Mouse (Mus musculus): ENCODE results near the gene Bid. TPM values are rescaled to one million over a fixed set of nuclear protein-coding genes. Genes with fewer than 3 reads are reported as not detected.

Bid gene
- polyA plus RNA-seq, 1 experiment from 2014 or later: 21.1 TPM

DNA sequence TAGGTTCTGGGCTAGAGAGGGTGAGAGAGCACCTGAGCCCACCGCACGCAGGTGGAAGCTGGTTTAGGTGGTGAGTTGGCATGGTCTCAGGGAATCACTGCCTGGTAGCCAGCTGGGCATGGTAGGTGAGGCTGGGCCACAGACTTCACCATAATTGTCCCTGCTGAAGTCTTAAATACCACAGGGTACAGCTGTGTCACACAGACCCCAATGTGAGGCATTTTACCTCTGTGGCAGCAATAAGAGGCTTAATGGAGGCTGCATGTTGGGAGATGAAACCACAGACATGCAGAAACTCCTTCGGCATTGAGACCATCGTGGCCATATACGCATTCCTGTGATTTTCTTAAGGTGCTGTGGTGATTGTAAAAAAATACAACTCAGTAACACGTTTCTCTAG, 35.8 kb upstream of the Bid start:
- no peak overlapping the region for H3K4me3 ChIP-seq (ENCODE audit: low read depth, low read length)
- no peaks in the 10 kb centered on the region for H3K9me3 ChIP-seq (ENCODE audit: control insufficient read depth, low read depth, low read length)
- WGBS: 94% methylated on average over 6 of the region's 6 CpGs
- ATAC-seq (ENCODE audit: insufficient number of reproducible peaks, insufficient read depth, low FRiP score, low read depth): no peak
- no peak overlapping the region for H3K4me2 ChIP-seq (replicated peaks; ENCODE audit: low read depth, low read length)
- no peaks in the 10 kb centered on the region for H3K27me3 ChIP-seq (ENCODE audit: control insufficient read depth, insufficient read depth, low read length)
- no peaks in the 10 kb centered on the region for H3K4me1 ChIP-seq (ENCODE audit: control insufficient read depth, insufficient read depth, low read length)
- H3K36me3 ChIP-seq (ENCODE audit: control insufficient read depth, insufficient read depth, low read length): peaks cover 15% of the 10 kb centered on the region
- no peak overlapping the region for H3K9ac ChIP-seq (replicated peaks; ENCODE audit: low read depth, low read length)
- no peak overlapping the region for H3K27ac ChIP-seq (ENCODE audit: low read length)

DNA sequence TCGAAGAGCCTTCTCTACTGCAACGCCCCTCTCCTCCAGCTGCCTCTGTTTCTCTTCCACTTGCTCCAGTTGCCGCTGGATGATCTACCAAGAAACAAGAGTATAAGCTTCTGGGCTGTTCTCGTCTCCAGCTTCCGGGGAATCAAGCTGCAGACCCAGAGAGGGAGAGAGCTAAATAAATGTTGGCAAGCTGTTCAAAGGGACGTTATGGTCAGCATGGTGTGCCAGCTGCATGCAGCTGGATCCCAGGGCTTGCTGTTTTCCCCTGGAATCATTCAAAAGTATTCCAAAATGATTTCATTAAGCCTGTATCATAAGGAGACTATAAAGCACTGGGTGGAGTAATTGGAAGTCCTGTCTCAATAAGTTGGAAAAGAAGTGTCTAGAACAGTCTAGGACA, 34.7 kb upstream of the Bid start:
- no peak overlapping the region for H3K9ac ChIP-seq (replicated peaks; ENCODE audit: low read depth, low read length)
- no peaks in the 10 kb centered on the region for H3K27me3 ChIP-seq (ENCODE audit: control insufficient read depth, insufficient read depth, low read length)
- H3K36me3 ChIP-seq (ENCODE audit: control insufficient read depth, insufficient read depth, low read length): peaks cover 14% of the 10 kb centered on the region
- no peaks in the 10 kb centered on the region for H3K4me1 ChIP-seq (ENCODE audit: control insufficient read depth, insufficient read depth, low read length)
- H3K9me3 ChIP-seq (ENCODE audit: control insufficient read depth, low read depth, low read length): no peaks in the 10 kb centered on the region
- no peak overlapping the region for H3K4me2 ChIP-seq (replicated peaks; ENCODE audit: low read depth, low read length)
- no peak overlapping the region for H3K27ac ChIP-seq (ENCODE audit: low read length)
- ATAC-seq (ENCODE audit: insufficient number of reproducible peaks, insufficient read depth, low FRiP score, low read depth): no peak
- WGBS: 74% methylated on average over 6 of the region's 6 CpGs
- no peak overlapping the region for H3K4me3 ChIP-seq (ENCODE audit: low read depth, low read length)

DNA sequence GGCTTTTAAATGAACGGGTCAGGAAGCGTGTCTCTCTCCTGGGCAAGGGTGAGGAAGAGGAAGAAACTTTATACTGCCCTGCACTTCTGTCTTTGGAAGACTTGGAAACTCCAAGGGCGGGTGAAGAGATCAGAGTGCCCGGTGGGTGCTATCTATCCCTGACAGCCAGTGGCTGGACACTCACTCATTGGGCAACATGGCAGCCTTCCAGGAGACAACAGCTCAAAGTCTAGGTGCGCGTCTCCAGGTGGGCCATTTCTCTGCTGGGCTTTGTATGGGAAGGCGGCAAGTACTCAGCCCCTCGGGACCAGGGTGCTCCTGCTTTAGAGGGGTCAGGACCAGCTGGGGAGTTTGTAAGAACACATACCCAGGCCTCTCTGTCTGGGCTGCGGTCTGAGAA, 28.9 kb upstream of the Bid start:
- H3K4me3 ChIP-seq (ENCODE audit: low read depth, low read length): no peak overlapping the region
- H3K9me3 ChIP-seq (ENCODE audit: control insufficient read depth, low read depth, low read length): no peaks in the 10 kb centered on the region
- ATAC-seq (ENCODE audit: insufficient number of reproducible peaks, insufficient read depth, low FRiP score, low read depth): no peak
- H3K4me2 ChIP-seq (replicated peaks; ENCODE audit: low read depth, low read length): no peak overlapping the region
- H3K4me1 ChIP-seq (ENCODE audit: control insufficient read depth, insufficient read depth, low read length): no peaks in the 10 kb centered on the region
- no peaks in the 10 kb centered on the region for H3K27me3 ChIP-seq (ENCODE audit: control insufficient read depth, insufficient read depth, low read length)
- H3K27ac ChIP-seq (ENCODE audit: low read length): no peak overlapping the region
- H3K36me3 ChIP-seq (ENCODE audit: control insufficient read depth, insufficient read depth, low read length): peaks cover 7% of the 10 kb centered on the region
- no peak overlapping the region for H3K9ac ChIP-seq (replicated peaks; ENCODE audit: low read depth, low read length)
- WGBS: 91% methylated on average over 9 of the region's 9 CpGs

GRCm38 (mm10) chr6:120943964-120944363, 27.3 kb upstream of the Bid start:
- Histone ChIP-seq H3K4me3 (ENCODE audit: low read depth, low read length) (no peak overlapping the region), H3K4me2 (replicated peaks; ENCODE audit: low read depth, low read length) (no peak overlapping the region), H3K27ac (ENCODE audit: low read length) (no peak overlapping the region), H3K27me3 (ENCODE audit: control insufficient read depth, insufficient read depth, low read length) (no peaks in the 10 kb centered on the region), H3K9me3 (ENCODE audit: control insufficient read depth, low read depth, low read length) (no peaks in the 10 kb centered on the region), H3K36me3 (ENCODE audit: control insufficient read depth, insufficient read depth, low read length) (no peaks in the 10 kb centered on the region; the same call in 1 of the 2 replicates), H3K9ac (replicated peaks; ENCODE audit: low read depth, low read length) (no peak overlapping the region), H3K4me1 (ENCODE audit: control insufficient read depth, insufficient read depth, low read length) (no peaks in the 10 kb centered on the region)
- no peak for ATAC-seq (ENCODE audit: insufficient number of reproducible peaks, insufficient read depth, low FRiP score, low read depth)
- WGBS: 87% methylated on average over 5 of the region's 5 CpGs

GRCm38 (mm10) chr6:120943551-120943950, 26.9 kb upstream of the Bid start:
- H3K9me3 ChIP-seq (ENCODE audit: control insufficient read depth, low read depth, low read length): no peaks in the 10 kb centered on the region
- no peak for ATAC-seq (ENCODE audit: insufficient number of reproducible peaks, insufficient read depth, low FRiP score, low read depth)
- H3K27me3 ChIP-seq (ENCODE audit: control insufficient read depth, insufficient read depth, low read length): no peaks in the 10 kb centered on the region
- no peak overlapping the region for H3K4me2 ChIP-seq (replicated peaks; ENCODE audit: low read depth, low read length)
- 59% methylated on average over 10 of the region's 10 CpGs for WGBS
- no peak overlapping the region for H3K4me3 ChIP-seq (ENCODE audit: low read depth, low read length)
- no peaks in the 10 kb centered on the region; the same call in 1 of the 2 replicates for H3K36me3 ChIP-seq (ENCODE audit: control insufficient read depth, insufficient read depth, low read length)
- H3K9ac ChIP-seq (replicated peaks; ENCODE audit: low read depth, low read length): no peak overlapping the region
- no peak overlapping the region for H3K27ac ChIP-seq (ENCODE audit: low read length)
- H3K4me1 ChIP-seq (ENCODE audit: control insufficient read depth, insufficient read depth, low read length): no peaks in the 10 kb centered on the region

GRCm38 (mm10) chr6:120943079-120943478, 26.4 kb upstream of the Bid start:
- no peak for ATAC-seq (ENCODE audit: insufficient number of reproducible peaks, insufficient read depth, low FRiP score, low read depth)
- no peaks in the 10 kb centered on the region for H3K27me3 ChIP-seq (ENCODE audit: control insufficient read depth, insufficient read depth, low read length)
- no peaks in the 10 kb centered on the region; the same call in 1 of the 2 replicates for H3K36me3 ChIP-seq (ENCODE audit: control insufficient read depth, insufficient read depth, low read length)
- H3K4me2 ChIP-seq (replicated peaks; ENCODE audit: low read depth, low read length): no peak overlapping the region
- no peaks in the 10 kb centered on the region for H3K4me1 ChIP-seq (ENCODE audit: control insufficient read depth, insufficient read depth, low read length)
- no peak overlapping the region for H3K4me3 ChIP-seq (ENCODE audit: low read depth, low read length)
- H3K27ac ChIP-seq (ENCODE audit: low read length): no peak overlapping the region
- H3K9ac ChIP-seq (replicated peaks; ENCODE audit: low read depth, low read length): no peak overlapping the region
- no peaks in the 10 kb centered on the region for H3K9me3 ChIP-seq (ENCODE audit: control insufficient read depth, low read depth, low read length)
- WGBS: 79% methylated on average over 2 of the region's 2 CpGs

- Histone ChIP-seq H3K27me3 (ENCODE audit: control insufficient read depth, insufficient read depth, low read length) (no peaks in the 10 kb centered on the region), H3K36me3 (ENCODE audit: control insufficient read depth, insufficient read depth, low read length) (no peaks in the 10 kb centered on the region; the same call in 1 of the 2 replicates), H3K4me2 (replicated peaks; ENCODE audit: low read depth, low read length) (no peak overlapping the region), H3K27ac (ENCODE audit: low read length) (no peak overlapping the region), H3K4me3 (ENCODE audit: low read depth, low read length) (no peak overlapping the region), H3K9me3 (ENCODE audit: control insufficient read depth, low read depth, low read length) (no peaks in the 10 kb centered on the region), H3K4me1 (ENCODE audit: control insufficient read depth, insufficient read depth, low read length) (no peaks in the 10 kb centered on the region), H3K9ac (replicated peaks; ENCODE audit: low read depth, low read length) (no peak overlapping the region)
- WGBS: 93% methylated on average over 13 of the region's 13 CpGs
- ATAC-seq (ENCODE audit: insufficient number of reproducible peaks, insufficient read depth, low FRiP score, low read depth): no peak
Observed at GRCm38 (mm10) chr6:120941575-120941974, 24.9 kb upstream of the Bid start.

- Histone ChIP-seq H3K27ac (ENCODE audit: low read length) (no peak overlapping the region), H3K4me3 (ENCODE audit: low read depth, low read length) (no peak overlapping the region), H3K27me3 (ENCODE audit: control insufficient read depth, insufficient read depth, low read length) (no peaks in the 10 kb centered on the region), H3K4me1 (ENCODE audit: control insufficient read depth, insufficient read depth, low read length) (no peaks in the 10 kb centered on the region), H3K36me3 (ENCODE audit: control insufficient read depth, insufficient read depth, low read length) (no peaks in the 10 kb centered on the region; the same call in 1 of the 2 replicates), H3K9me3 (ENCODE audit: control insufficient read depth, low read depth, low read length) (no peaks in the 10 kb centered on the region), H3K9ac (replicated peaks; ENCODE audit: low read depth, low read length) (no peak overlapping the region), H3K4me2 (replicated peaks; ENCODE audit: low read depth, low read length) (no peak overlapping the region)
- ATAC-seq (ENCODE audit: insufficient number of reproducible peaks, insufficient read depth, low FRiP score, low read depth): no peak
- 80% methylated on average over 7 of the region's 7 CpGs for WGBS
Observed at GRCm38 (mm10) chr6:120941084-120941481, 24.4 kb upstream of the Bid start.

- Histone ChIP-seq H3K9me3 (ENCODE audit: control insufficient read depth, low read depth, low read length) (no peaks in the 10 kb centered on the region), H3K4me3 (ENCODE audit: low read depth, low read length) (no peak overlapping the region), H3K4me2 (replicated peaks; ENCODE audit: low read depth, low read length) (no peak overlapping the region), H3K27ac (ENCODE audit: low read length) (no peak overlapping the region), H3K4me1 (ENCODE audit: control insufficient read depth, insufficient read depth, low read length) (no peaks in the 10 kb centered on the region), H3K9ac (replicated peaks; ENCODE audit: low read depth, low read length) (no peak overlapping the region), H3K27me3 (ENCODE audit: control insufficient read depth, insufficient read depth, low read length) (no peaks in the 10 kb centered on the region), H3K36me3 (ENCODE audit: control insufficient read depth, insufficient read depth, low read length) (no peaks in the 10 kb centered on the region; the same call in 1 of the 2 replicates)
- 88% methylated on average over 7 of the region's 7 CpGs for WGBS
- ATAC-seq (ENCODE audit: insufficient number of reproducible peaks, insufficient read depth, low FRiP score, low read depth): no peak
Observed at GRCm38 (mm10) chr6:120940446-120941083, 23.9 kb upstream of the Bid start.
